Mouse (Mus musculus) E14TG2a.4 (cell line): ENCODE measurements around the gene Cntn1.

Experiments
- CTCF ChIP-seq: conservative IDR thresholded peaks from 2 replicates; pipeline ENCODE4 v1.5.1; 2014; ENCODE audit warnings: low read length
- NANOG ChIP-seq: IDR thresholded peaks from 2 replicates; pipeline ENCODE4 v1.6.1; 2014; ENCODE audit warnings: borderline replicate concordance, low read length, mixed read lengths

- TF ChIP-seq CTCF, result no peak
- TF ChIP-seq NANOG, result no peak
Observed at GRCm38 (mm10) chr15:92134254-92134653, 83.3 kb downstream of the Cntn1 start.
